9 mouse cellular contexts compared by ENCODE assay signal in genomic region chr17:11913620-11914019, GRCm38 (mm10).
DNase-seq lines count a peak whose midpoint lies in the region; ATAC-seq and TF ChIP-seq lines count a peak whose summit lies in the region.
"Had no signal": no experiment of that assay in that cellular context is flagged by ENCODE, and none has a peak within 500 bp of the region (broad histone marks: within the 10 kb centered on the region; RNA-seq: fewer than 3 reads in every experiment).

No protein-coding gene starts in this region.

- no peak for TF ChIP-seq EP300 in heart, postnatal 0 days (IDR thresholded peaks at IDR 0.05; ENCODE audit: low read depth)

- peak overlapping the region; percentile 67 for H3K4me2 ChIP-seq in heart, postnatal 0 days (ENCODE audit: low read depth, low read length)
- H3K4me2 ChIP-seq in embryonic facial prominence, embryonic 12.5 days (replicated peaks): peak overlapping the region; percentile 59
- H3K4me2 ChIP-seq in forebrain, embryonic 15.5 days (replicated peaks): peak overlapping the region; percentile 39

- H3K4me3 ChIP-seq in heart, postnatal 0 days (ENCODE audit: low read depth, low read length): peak overlapping the region; percentile 39
- H3K4me3 ChIP-seq in embryonic facial prominence, embryonic 12.5 days: no peak overlapping the region
- peak overlapping the region; percentile 4; the same call in 1 of the 2 replicates for H3K4me3 ChIP-seq in forebrain, embryonic 15.5 days
- peak overlapping the region; percentile 45 for H3K4me3 ChIP-seq in midbrain, embryonic 10.5 days
- H3K4me3 ChIP-seq: liver, embryonic 12.5 days had no signal

- no peak overlapping the region for H3K27ac ChIP-seq in heart, postnatal 0 days (ENCODE audit: low read depth)
- no peak overlapping the region for H3K27ac ChIP-seq in embryonic facial prominence, embryonic 12.5 days
- no peak overlapping the region for H3K27ac ChIP-seq in forebrain, embryonic 15.5 days (replicated peaks)
- no peak overlapping the region for H3K27ac ChIP-seq in midbrain, embryonic 10.5 days (replicated peaks)
- H3K27ac ChIP-seq: liver, embryonic 12.5 days had no signal

- WGBS in heart, postnatal 0 days: 17% methylated on average over 8 of the region's 8 CpGs
- 7% methylated on average over 8 of the region's 8 CpGs for WGBS in embryonic facial prominence, embryonic 12.5 days
- WGBS in forebrain, embryonic 15.5 days: 13% methylated on average over 8 of the region's 8 CpGs
- whole genome bisulfite sequencing in midbrain, embryonic 10.5 days: 19% methylated on average over 8 of the region's 8 CpGs

- no peak overlapping the region for H3K9ac ChIP-seq in heart, postnatal 0 days (replicated peaks; ENCODE audit: low read depth, low read length)
- H3K9ac ChIP-seq in embryonic facial prominence, embryonic 12.5 days: no peak overlapping the region
- no peak overlapping the region for H3K9ac ChIP-seq in forebrain, embryonic 15.5 days (replicated peaks)
- H3K9ac ChIP-seq: liver, embryonic 12.5 days had no signal

- H3K27me3 ChIP-seq in heart, postnatal 0 days (ENCODE audit: control insufficient read depth, insufficient read depth, low read length): peaks cover 25% of the 10 kb centered on the region; the same call in 1 of the 2 replicates
- peaks cover 6% of the 10 kb centered on the region; the same call in 1 of the 2 replicates for H3K27me3 ChIP-seq in embryonic facial prominence, embryonic 12.5 days
- no peaks in the 10 kb centered on the region for H3K27me3 ChIP-seq in forebrain, embryonic 15.5 days
- H3K27me3 ChIP-seq in midbrain, embryonic 10.5 days (ENCODE audit: low read depth, poor library complexity, severe bottlenecking): peaks cover 45% of the 10 kb centered on the region

- no peaks in the 10 kb centered on the region for H3K36me3 ChIP-seq in heart, postnatal 0 days (replicated peaks; ENCODE audit: control insufficient read depth, insufficient read depth, low read length)
- no peaks in the 10 kb centered on the region for H3K36me3 ChIP-seq in embryonic facial prominence, embryonic 12.5 days
- no peaks in the 10 kb centered on the region for H3K36me3 ChIP-seq in forebrain, embryonic 15.5 days
- H3K36me3 ChIP-seq in midbrain, embryonic 10.5 days: no peaks in the 10 kb centered on the region
- H3K36me3 ChIP-seq: liver, embryonic 12.5 days had no signal

- intact Hi-C loops in heart, postnatal 36 days (cut with DNase I): no loop called here

- no peak for ATAC-seq in heart, postnatal 0 days (ENCODE audit: insufficient read depth, low read depth)
- ATAC-seq in embryonic facial prominence, embryonic 12.5 days (ENCODE audit: insufficient number of reproducible peaks, insufficient read depth, low FRiP score, low TSS enrichment): no peak
- ATAC-seq in forebrain, embryonic 15.5 days (replicated peaks): no peak
- ATAC-seq in megakaryocyte progenitor cell, adult 5-6 weeks (replicated peaks; ENCODE audit: poor library complexity): no peak
- ATAC-seq: liver, embryonic 12.5 days had no signal

- no peak for DNase-seq in heart, postnatal 0 days (ENCODE audit: low spot score)
- no peak for DNase-seq in heart, postnatal 36 days
- no peak for DNase-seq in midbrain, embryonic 10.5 days (ENCODE audit: low spot score)
- DNase-seq in thymus, adult 18-20 months: no peak
- DNase-seq in cerebellum, adult 18-20 months: no peak

- TF ChIP-seq CTCF in heart, postnatal 0 days (IDR thresholded peaks at IDR 0.05; ENCODE audit: low read depth): no peak

- 0 out of 2 replicates have a peak, but pooled peaks cover 6% of the 10 kb centered on the region for H3K4me1 ChIP-seq in heart, postnatal 0 days (ENCODE audit: control insufficient read depth, insufficient read depth)
- peaks cover 7% of the 10 kb centered on the region; the same call in 1 of the 2 replicates for H3K4me1 ChIP-seq in embryonic facial prominence, embryonic 12.5 days
- peaks cover 31% of the 10 kb centered on the region for H3K4me1 ChIP-seq in forebrain, embryonic 15.5 days
- peaks cover 17% of the 10 kb centered on the region for H3K4me1 ChIP-seq in midbrain, embryonic 10.5 days
- H3K4me1 ChIP-seq: liver, embryonic 12.5 days had no signal

- H3K9me3 ChIP-seq in heart, postnatal 0 days (replicated peaks; ENCODE audit: control insufficient read depth, low read length): no peaks in the 10 kb centered on the region
- no peaks in the 10 kb centered on the region for H3K9me3 ChIP-seq in embryonic facial prominence, embryonic 12.5 days
- no peaks in the 10 kb centered on the region for H3K9me3 ChIP-seq in forebrain, embryonic 15.5 days
- H3K9me3 ChIP-seq in midbrain, embryonic 10.5 days (replicated peaks): no peaks in the 10 kb centered on the region
- H3K9me3 ChIP-seq: liver, embryonic 12.5 days had no signal
